Mouse (Mus musculus) bone marrow, adult 2 months (tissue): ENCODE data around the gene Hoxd10.

Experiments used
- CTCF ChIP-seq: fragments of 200-500 bp; IDR thresholded peaks from 2 replicates; pipeline ENCODE4 v1.5.1; 2011; ENCODE audit warnings: low read length, control low read depth; ENCODE audit not compliant: control insufficient read depth, insufficient read depth
- POLR2A ChIP-seq: fragments of 200-500 bp; IDR thresholded peaks from 2 replicates; pipeline ENCODE4 v1.6.1; 2011; ENCODE audit warnings: low read depth, mild to moderate bottlenecking, control low read depth, low read length, borderline replicate concordance; ENCODE audit not compliant: control insufficient read depth

DNA sequence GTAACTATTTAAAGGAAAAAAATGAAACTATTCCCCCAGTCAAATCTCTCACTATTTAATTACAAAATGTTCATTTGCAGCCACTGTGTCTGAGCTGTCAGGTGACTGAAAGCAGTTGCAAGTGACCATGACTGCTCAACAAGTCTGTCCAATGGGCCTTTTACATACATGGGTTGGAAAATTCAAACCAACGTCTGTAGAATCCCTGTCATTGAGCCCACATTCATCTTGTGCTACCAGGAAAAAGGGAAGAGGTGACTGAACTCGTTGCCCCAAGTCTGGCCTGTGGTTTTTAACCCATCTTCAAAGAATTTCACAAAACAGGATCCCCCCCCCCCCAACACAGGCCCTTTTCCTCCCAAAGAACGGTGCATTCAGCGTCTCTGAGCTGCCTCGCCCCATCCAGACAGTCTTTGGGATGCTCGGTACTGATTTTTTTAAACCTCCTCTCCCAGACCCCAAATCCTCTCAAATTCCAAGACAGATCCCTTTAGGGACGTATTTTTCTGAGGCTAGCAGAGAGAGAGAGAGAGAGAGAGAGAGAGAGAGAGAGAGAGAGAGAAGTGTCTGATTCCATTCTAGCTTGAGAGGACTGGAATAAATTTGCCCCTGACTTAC, 4.2 kb downstream of the Hoxd10 start:
- no peak for TF ChIP-seq CTCF
- TF ChIP-seq POLR2A = no peak
